Mouse (Mus musculus) 3T3-L1 (cell line): ENCODE results near the gene Dnase2b.

Experiments
- DNase-seq: peaks from one replicate; pipeline ENCODE4 v3.0.0-alpha.2; 2015; ENCODE audit warnings: low read depth, low spot score

Gene Dnase2b

GRCm38 (mm10) chr3:146616533-146617283 lies 1.3 kb upstream of the Dnase2b start:
- no peak for DNase-seq

GRCm38 (mm10) chr3:146611821-146612220 lies 3.6 kb downstream of the Dnase2b start:
- peak; percentile 29 for DNase-seq

GRCm38 (mm10) chr3:146611261-146611660 lies 4.1 kb downstream of the Dnase2b start:
- no peak for DNase-seq

GRCm38 (mm10) chr3:146610322-146610721 lies 5.1 kb downstream of the Dnase2b start:
- no peak for DNase-seq

- DNase-seq: peak; percentile 77
Measured at GRCm38 (mm10) chr3:146607368-146607767, 8.0 kb downstream of the Dnase2b start.

- DNase-seq: no peak
Measured at GRCm38 (mm10) chr3:146604647-146605046, 10.7 kb downstream of the Dnase2b start.

- no peak for DNase-seq
Measured at GRCm38 (mm10) chr3:146602531-146602930, 12.9 kb downstream of the Dnase2b start.

GRCm38 (mm10) chr3:146601205-146601604 lies 14.2 kb downstream of the Dnase2b start:
- DNase-seq: no peak

GRCm38 (mm10) chr3:146599198-146599900 lies 16.0 kb downstream of the Dnase2b start:
- DNase-seq: no peak

GRCm38 (mm10) chr3:146598411-146598810 lies 17.0 kb downstream of the Dnase2b start:
- DNase-seq: no peak

- DNase-seq: no peak
Measured at GRCm38 (mm10) chr3:146596864-146597263, 18.5 kb downstream of the Dnase2b start.

GRCm38 (mm10) chr3:146596387-146596786 lies 19.0 kb downstream of the Dnase2b start:
- DNase-seq: no peak

- DNase-seq: no peak
Measured at GRCm38 (mm10) chr3:146595440-146595839, 20.0 kb downstream of the Dnase2b start.

GRCm38 (mm10) chr3:146591601-146592000 lies 23.8 kb downstream of the Dnase2b start:
- DNase-seq: no peak

- no peak for DNase-seq
Measured at GRCm38 (mm10) chr3:146591159-146591558, 24.2 kb downstream of the Dnase2b start.

GRCm38 (mm10) chr3:146589523-146589922 lies 25.9 kb downstream of the Dnase2b start:
- no peak for DNase-seq

GRCm38 (mm10) chr3:146586616-146587015 lies 28.8 kb downstream of the Dnase2b start:
- DNase-seq: no peak

GRCm38 (mm10) chr3:146583908-146584307 lies 31.5 kb downstream of the Dnase2b start:
- DNase-seq: no peak

GRCm38 (mm10) chr3:146583478-146583877 lies 31.9 kb downstream of the Dnase2b start:
- DNase-seq: no peak

GRCm38 (mm10) chr3:146580039-146580729 lies 35.2 kb downstream of the Dnase2b start:
- DNase-seq: no peak

GRCm38 (mm10) chr3:146577591-146577990 lies 37.8 kb downstream of the Dnase2b start:
- no peak for DNase-seq

GRCm38 (mm10) chr3:146571341-146571740 lies 44.1 kb downstream of the Dnase2b start:
- peak; percentile 75 for DNase-seq
